Mouse (Mus musculus) cerebellum, adult 11-12 months (tissue): ENCODE measurements around the gene Slc22a14.
A peak's percentile ranks its signal among the peaks of the same experiment; 100 is the strongest.
"Not testable (repeated sequence)": the region's sequence is repeated elsewhere in the genome, so short reads cannot be mapped to it uniquely, and the experiment has no call there.

Source experiments
- DNase-seq: peaks from one replicate; pipeline ENCODE4 v3.0.0; 2022

Gene Slc22a14

GRCm38 (mm10) chr9:119365284-119365683 lies at the start of gene Slc22a14:
Gene Slc22a14 (minus strand): TSS chr9:119365553.
- DNase-seq = no peak

GRCm38 (mm10) chr9:119409864-119410263 lies 44.5 kb upstream of the Slc22a14 start:
- DNase-seq = no peak

GRCm38 (mm10) chr9:119408898-119409664 lies 43.7 kb upstream of the Slc22a14 start:
- DNase-seq = no peak

- no peak for DNase-seq
Observed at GRCm38 (mm10) chr9:119407884-119408283, 42.5 kb upstream of the Slc22a14 start.

GRCm38 (mm10) chr9:119404090-119404489 lies 38.7 kb upstream of the Slc22a14 start:
- DNase-seq = no peak

- DNase-seq = peak; percentile 46
Observed at GRCm38 (mm10) chr9:119403236-119403641, 37.9 kb upstream of the Slc22a14 start.

GRCm38 (mm10) chr9:119402253-119403235 lies 37.2 kb upstream of the Slc22a14 start:
- peak; percentile 66 for DNase-seq

- DNase-seq = peak; percentile 93
Observed at GRCm38 (mm10) chr9:119401801-119402214, 36.5 kb upstream of the Slc22a14 start, which contains the start of gene Acvr2b. Gene Acvr2b (plus strand): TSS chr9:119402118.

- no peak for DNase-seq
Observed at GRCm38 (mm10) chr9:119401351-119401750, 36.0 kb upstream of the Slc22a14 start.

GRCm38 (mm10) chr9:119394808-119395207 lies 29.5 kb upstream of the Slc22a14 start:
- no peak for DNase-seq

- DNase-seq = no peak
Observed at GRCm38 (mm10) chr9:119390214-119390613, 24.9 kb upstream of the Slc22a14 start.

GRCm38 (mm10) chr9:119388956-119389355 lies 23.6 kb upstream of the Slc22a14 start:
- no peak for DNase-seq

GRCm38 (mm10) chr9:119382603-119383002 lies 17.2 kb upstream of the Slc22a14 start:
- DNase-seq = no peak

- no peak for DNase-seq
Observed at GRCm38 (mm10) chr9:119378231-119378630, 12.9 kb upstream of the Slc22a14 start.

- no peak for DNase-seq
Observed at GRCm38 (mm10) chr9:119375556-119375955, 10.2 kb upstream of the Slc22a14 start.

- no peak for DNase-seq
Observed at GRCm38 (mm10) chr9:119375008-119375407, 9.7 kb upstream of the Slc22a14 start.

GRCm38 (mm10) chr9:119371251-119371650 lies 5.9 kb upstream of the Slc22a14 start:
- DNase-seq = no peak

- not testable (repeated sequence) for DNase-seq
Observed at GRCm38 (mm10) chr9:119370770-119371169, 5.4 kb upstream of the Slc22a14 start.

GRCm38 (mm10) chr9:119368367-119368766 lies 3.0 kb upstream of the Slc22a14 start:
- no peak for DNase-seq

- no peak for DNase-seq
Observed at GRCm38 (mm10) chr9:119363229-119363628, 2.1 kb downstream of the Slc22a14 start.

- no peak for DNase-seq
Observed at GRCm38 (mm10) chr9:119361416-119361815, 3.9 kb downstream of the Slc22a14 start.

- DNase-seq = no peak
Observed at GRCm38 (mm10) chr9:119358058-119358429, 7.3 kb downstream of the Slc22a14 start.

- DNase-seq = peak; percentile 90
Observed at GRCm38 (mm10) chr9:119357331-119358057, 7.9 kb downstream of the Slc22a14 start, which contains the start of gene Xylb. Gene Xylb (plus strand): TSS chr9:119357381.
